Mouse (Mus musculus): ENCODE data around the gene Olfr1049.
"Not testable (repeated sequence)": the region's sequence is repeated elsewhere in the genome, so short reads cannot be mapped to it uniquely, and the experiment has no call there.

Olfr1049 gene

DNA sequence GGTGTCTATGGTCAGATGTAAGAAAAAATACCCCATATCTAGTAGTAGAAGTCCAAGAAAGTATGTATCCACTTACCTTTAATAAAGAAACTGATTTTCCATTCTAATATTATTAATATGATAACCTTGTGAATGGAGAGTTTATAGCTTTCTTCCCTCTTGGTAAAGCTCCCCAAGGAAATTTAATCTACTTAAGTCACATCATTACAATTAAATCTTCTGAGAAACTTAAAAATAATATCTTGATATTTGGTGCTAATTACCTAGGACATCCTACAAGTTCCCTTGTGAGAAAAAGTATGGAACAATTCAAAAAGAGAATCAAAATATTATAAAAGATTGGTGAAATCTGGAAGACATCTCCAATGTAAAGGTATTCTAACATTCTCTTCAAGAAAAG is at the start of gene Olfr1049:
Gene Olfr1049 (minus strand): TSS at position 101 of the 400 bp plus-strand sequence.
- not testable (repeated sequence) for DNase-seq (ENCODE audit: inconsistent ontology term)

DNA sequence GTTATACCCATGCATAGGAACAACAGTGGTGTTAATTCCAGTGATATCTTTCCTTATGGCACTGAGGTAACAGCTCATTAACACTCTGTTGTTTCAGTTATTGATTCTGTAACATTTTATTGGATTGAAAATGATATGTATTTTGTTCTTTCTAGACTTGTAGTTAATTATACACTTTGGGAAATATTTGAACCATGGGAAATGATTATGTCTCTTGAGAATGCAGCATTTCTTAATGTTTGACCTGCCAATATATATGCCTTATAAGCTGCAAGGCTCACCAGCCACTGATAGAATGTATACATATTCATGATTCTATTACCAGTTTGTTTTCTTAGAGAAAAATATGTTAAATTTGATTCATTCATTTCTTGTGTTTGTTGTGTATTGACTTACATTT is 34.0 kb upstream of the Olfr1049 start, which contains the start of gene Olfr1052:
Gene Olfr1052 (plus strand): TSS at position 301 of the 400 bp plus-strand sequence.
- DNase-seq (ENCODE audit: inconsistent ontology term), result no peak

DNA sequence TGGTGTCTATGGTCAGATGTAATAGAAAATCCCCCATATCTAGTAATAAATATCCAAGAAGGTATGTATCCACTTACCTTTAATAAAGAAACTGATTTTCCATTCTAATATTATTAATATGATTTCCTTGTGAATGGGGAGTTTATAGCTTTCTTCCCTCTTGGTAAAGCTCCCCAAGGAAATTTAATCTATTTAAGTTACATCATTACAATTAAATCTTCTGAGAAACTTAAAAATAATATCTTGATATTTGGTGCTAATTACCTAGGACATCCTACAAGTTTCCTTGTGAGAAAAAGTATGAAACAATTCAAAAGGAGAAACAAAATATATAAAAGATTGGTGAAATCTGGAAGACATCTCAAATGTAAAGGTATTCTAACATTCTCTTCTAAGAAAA is 20.9 kb upstream of the Olfr1049 start, which contains the start of gene Olfr1051:
Gene Olfr1051 (minus strand): TSS at position 101 of the 400 bp plus-strand sequence.
- not testable (repeated sequence) for DNase-seq (ENCODE audit: inconsistent ontology term)

DNA sequence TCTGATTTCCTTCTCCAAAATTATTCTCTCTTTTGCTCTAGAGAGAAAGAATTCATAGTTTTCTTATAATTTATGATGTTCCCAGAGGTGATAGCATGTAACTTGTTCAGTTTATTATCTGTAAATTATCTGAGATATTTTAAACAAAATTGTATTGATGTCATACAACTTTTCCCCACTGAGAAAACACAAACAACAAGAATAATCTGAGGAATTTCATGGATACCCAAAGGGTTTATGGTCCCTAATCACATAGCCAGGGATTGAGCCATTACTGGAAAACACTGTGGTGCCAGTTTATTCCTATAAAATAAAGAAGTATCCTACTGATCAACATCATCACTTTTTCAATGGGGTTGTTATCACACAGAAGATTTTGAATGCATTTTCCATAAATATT is 17.9 kb downstream of the Olfr1049 start, which contains the start of gene Olfr1048:
Gene Olfr1048 (minus strand): TSS at position 101 of the 400 bp plus-strand sequence.
- no peak for DNase-seq (ENCODE audit: inconsistent ontology term)

DNA sequence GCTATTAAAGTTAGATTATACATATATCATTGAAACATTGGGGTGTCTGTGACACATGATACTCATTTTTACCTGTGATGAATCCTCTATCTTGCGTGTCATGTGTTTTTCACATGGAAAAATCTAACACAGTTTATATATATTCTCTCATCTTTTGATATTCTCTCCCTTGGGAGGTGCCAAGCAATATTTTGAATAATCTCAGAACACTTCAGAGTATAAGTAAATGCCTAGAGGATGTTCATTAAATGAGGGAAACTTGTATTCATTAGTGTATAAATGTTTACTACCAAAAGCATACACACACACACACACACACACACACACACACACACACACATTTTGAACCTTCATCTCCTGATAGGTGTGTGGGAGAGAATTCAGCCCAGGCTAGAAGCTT is 26.8 kb downstream of the Olfr1049 start, which contains the start of gene Olfr1047:
Gene Olfr1047 (minus strand): TSS at position 101 of the 400 bp plus-strand sequence.
- DNase-seq (ENCODE audit: inconsistent ontology term), result no peak

DNA sequence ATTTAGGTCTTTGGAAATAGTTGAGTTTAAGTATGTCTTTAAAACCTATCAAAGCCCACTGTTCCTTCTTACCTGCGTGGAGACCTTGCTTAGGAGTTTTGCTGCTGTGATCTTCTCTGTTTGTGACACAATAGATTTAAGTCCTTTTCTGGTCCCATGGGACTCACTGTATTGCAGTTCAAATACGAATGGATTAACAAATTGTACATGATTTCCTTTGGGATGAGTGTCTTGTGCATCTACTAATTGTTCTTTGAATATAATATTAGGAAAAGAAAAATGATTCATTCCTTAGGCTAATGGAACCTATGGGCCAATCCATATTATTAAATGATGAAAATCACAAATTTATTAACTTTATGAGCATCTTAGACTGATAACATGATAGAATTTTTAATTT is 38.9 kb downstream of the Olfr1049 start, which contains the start of gene Olfr1046:
Gene Olfr1046 (minus strand): TSS at position 101 of the 400 bp plus-strand sequence.
- DNase-seq (ENCODE audit: inconsistent ontology term), result no peak
